Mouse (Mus musculus): Measurements from ENCODE around the gene Mettl7a3.

DNA sequence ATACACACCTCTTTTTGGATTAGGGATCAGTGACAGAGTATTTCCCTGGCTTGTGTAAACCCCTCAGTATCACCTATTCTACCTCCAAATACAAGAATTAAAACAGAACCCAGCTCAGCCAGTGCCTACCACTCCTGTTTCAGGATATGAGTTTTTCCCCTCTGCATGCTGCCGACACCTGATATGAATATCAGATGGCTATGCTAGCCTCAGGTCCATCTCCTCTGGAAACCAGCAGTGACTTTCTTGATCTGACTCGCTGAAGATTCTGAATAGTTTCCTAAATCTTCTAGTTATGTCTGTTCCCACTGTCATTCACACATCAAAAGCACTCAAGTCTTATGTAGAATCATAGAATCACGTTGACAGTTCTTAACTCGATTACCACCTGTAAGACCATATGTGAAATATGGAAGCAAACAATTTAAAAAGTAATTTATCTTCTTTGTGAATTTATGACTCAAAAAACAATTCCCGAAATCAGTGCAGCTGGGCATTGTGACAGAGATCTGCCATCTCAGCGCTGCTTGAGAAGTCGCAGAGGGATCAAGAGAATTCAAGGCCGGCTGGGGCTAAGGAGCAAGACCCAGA, 31.2 kb upstream of the Mettl7a3 start:
- TF ChIP-seq CTCF (conservative IDR thresholded peaks at IDR 0.05 in 1 of 2, IDR thresholded peaks at IDR 0.05 in 1 of 2; ENCODE audit: low read depth in 2 of 2, low read length in 2 of 2) (no peak), ZC3H11A (IDR thresholded peaks at IDR 0.05; ENCODE audit: low read depth, low read length) (no peak), BHLHE40 (IDR thresholded peaks at IDR 0.05; ENCODE audit: low read depth, low read length) (peak; percentile 38; the same call in 1 of the 2 replicates), SIN3A (IDR thresholded peaks at IDR 0.05; ENCODE audit: low read length) (peak; percentile 68), MAX (IDR thresholded peaks at IDR 0.05; ENCODE audit: low read length) (no peak), PAX5 (IDR thresholded peaks at IDR 0.05; ENCODE audit: low read length) (no peak), TCF12 (IDR thresholded peaks at IDR 0.05; ENCODE audit: low read depth, low read length) (no peak), USF1 (IDR thresholded peaks at IDR 0.05; ENCODE audit: low read depth, low read length) (no peak), POLR2AphosphoS2 (IDR thresholded peaks at IDR 0.05; ENCODE audit: low read depth, low read length) (no peak), MEF2A (IDR thresholded peaks at IDR 0.05; ENCODE audit: borderline replicate concordance, low read depth, low read length) (no peak)

Measured in CH12.LX (cell line).